Mouse (Mus musculus) small intestine, adult 2 months (tissue): ENCODE results near the gene Dnajc7.

Source experiments
- CTCF ChIP-seq: fragments of 200-500 bp; IDR thresholded peaks from 2 replicates; pipeline ENCODE4 v1.5.1; 2012; ENCODE audit warnings: low read depth, mild to moderate bottlenecking, control low read depth, inconsistent platforms, low read length, moderate library complexity, mixed read lengths; ENCODE audit not compliant: insufficient replicate concordance, insufficient read length; ENCODE audit errors: extremely low read depth
- POLR2A ChIP-seq: fragments of 200-500 bp; IDR thresholded peaks from 2 replicates; pipeline ENCODE4 v1.6.1; 2012; ENCODE audit warnings: low read depth, mild to moderate bottlenecking, control low read depth, inconsistent platforms, low read length, moderate library complexity

DNA sequence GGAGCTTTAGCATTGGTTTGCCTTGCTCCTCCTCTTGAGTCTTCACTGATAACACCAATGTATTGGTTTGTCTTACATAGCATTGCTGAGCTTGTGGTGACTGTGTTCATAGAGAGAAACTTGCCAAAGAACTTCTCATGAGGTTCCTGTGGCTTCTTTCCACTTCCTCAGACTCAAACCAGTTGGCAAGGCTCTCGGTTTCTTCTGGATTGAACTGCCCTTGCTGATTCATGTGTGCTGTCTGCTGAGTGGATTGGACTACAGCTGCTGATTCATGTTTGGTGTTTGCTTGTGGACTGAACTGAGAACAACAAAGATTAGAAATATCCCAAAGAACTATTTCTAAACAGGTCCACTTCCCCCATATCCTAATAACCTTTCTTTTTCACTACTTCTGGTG, 84.0 kb downstream of the Dnajc7 start:
- TF ChIP-seq CTCF (no peak), POLR2A (no peak)
